Mouse (Mus musculus) layer of hippocampus, postnatal 14 days (tissue): Measurements from ENCODE around the gene Manba. TPM values are rescaled to one million over a fixed set of nuclear protein-coding genes. Genes with fewer than 3 reads are reported as not detected.
A peak's percentile ranks its signal among the peaks of the same experiment; 100 is the strongest.

Source experiments
- DNase-seq, 2 experiments: peaks; one replicate each; pipeline ENCODE4 v3.0.0; 2021 to 2022; ENCODE audit warnings: low spot score in 2 of 2, mixed read lengths in 1 of 2
- total RNA-seq, 2 experiments: library from RNA; stranded (reverse); gene quantifications; 2 replicates each; pipeline ENCODE4 v1.2.3; 2021

Manba gene
- total RNA-seq, 2 experiments from 2014 or later: 6.4 to 11.1 TPM

DNA sequence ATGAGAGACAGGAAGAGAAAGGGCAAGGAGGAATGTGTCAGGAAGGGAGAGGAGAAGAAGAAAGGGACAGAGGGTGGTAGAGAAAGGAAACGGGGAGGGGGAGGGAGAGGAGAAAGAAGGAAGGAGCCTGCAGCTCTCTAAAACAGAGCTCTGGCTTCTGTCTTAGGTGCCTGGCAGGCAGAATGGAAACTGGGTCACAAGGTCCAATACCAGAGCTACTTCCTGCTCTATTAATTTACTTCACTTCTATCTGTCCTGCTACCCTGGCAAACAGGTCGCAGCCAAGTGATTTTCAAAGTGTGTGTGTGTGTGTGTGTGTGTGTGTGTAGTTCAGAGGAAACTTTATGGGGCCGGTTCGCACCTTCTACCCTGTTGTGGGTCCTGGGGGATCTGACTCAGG, 93.8 kb downstream of the Manba start:
- no peak for DNase-seq

DNA sequence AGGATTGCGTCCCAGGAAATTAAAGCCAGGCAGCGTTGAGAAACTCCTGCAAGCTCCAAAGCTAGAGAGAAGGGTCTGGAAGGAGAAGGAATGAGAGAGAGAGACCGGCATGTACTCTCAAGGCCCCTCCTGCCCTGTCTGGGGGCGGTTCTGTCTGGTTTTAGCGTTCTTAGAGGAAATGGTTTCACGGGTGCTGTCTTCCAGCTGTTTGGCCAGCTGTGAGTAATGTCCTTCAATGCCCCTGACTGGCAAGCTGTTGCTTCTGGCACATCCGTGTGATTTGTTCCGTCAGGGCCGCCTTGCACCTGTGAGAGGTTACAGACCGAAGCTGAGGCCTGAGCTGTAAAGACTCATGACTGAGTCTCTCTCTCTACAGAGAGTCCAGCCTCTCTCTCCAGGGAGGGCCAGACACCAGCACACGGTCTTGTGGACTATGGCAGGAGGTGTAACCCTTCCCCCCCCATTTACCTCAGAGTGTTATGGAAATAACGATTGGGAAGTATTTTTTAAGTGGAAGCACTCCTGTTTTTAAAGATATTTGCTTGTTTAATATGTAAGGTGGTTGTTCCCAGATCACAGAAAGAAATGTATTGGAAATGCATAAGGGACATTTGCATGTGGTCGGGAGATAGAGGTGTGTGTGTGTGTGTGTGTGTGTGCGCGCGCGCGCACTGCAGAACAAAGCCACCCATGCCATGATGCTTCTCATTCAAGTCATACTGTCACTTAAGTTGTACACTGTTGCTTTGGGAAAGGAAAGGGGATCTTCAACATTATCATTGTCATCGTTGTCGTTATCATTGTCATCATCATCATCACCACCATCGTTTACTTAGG, 95.2 kb downstream of the Manba start:
- DNase-seq: no peak

DNA sequence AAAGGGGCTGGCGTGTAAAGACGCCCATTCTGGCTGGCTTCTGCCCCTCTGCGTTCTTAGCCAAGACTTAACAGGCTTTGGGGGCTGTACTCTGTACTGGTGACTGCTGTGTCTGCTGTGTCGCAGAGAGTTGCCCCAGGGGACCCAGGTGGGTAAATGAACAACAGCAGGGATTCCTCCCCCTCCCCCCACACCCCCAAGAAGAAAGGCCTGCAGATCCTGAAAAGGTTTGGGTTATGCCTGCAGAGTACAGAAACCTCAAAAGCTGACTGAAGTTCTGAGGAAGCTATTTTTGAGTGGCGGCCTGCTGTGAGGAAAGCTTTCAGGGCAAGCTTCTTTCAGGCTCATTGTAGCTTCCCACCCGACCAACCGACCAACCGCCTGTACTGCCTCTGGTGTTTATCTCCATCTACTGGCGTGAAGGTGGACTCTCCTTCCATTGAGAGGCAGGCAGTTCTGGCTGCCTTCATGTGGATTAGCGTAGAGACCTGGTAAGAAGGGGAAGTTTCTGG, 96.3 kb downstream of the Manba start:
- DNase-seq: peak in 1 of 2 experiments; percentile 52

DNA sequence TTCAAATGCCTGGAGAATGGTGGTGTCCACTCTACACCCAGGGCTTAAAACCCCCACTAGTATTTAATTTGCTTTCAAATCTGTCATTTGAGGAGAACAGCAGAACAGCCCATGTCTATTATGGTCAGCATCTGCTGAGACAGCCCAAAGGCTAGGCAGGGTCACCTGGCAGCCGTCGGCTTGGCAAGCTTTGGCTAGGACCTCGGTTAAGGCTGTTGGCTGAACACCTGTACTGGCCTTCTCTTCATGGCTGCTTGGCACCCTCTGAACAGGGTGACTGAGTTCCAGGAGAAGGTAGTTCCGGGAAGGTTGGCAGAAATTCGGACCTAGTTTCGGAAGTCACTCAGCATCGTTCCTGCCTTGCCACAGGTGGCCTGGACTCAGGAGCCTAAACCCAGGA, 96.8 kb downstream of the Manba start:
- DNase-seq: no peak

DNA sequence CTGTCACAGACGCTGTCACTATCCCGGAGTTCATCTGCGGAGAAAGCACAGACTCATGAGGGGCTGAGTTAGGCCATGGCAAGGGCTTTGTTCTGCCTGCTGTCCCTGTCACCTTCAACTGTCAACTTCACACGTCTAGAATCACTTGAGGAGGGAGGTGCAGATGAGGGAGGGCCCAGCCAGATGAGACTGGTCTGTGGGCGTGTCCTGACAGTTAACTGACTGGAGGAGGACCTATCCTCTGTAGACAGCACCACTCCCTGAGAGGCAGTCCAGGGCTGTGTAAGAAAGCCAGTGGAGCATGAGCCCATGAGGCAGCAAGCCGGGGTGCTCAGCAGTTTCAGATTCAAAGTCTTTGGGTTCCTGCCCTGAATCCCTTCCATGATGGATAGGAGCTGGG, 100.1 kb downstream of the Manba start:
- DNase-seq: no peak

DNA sequence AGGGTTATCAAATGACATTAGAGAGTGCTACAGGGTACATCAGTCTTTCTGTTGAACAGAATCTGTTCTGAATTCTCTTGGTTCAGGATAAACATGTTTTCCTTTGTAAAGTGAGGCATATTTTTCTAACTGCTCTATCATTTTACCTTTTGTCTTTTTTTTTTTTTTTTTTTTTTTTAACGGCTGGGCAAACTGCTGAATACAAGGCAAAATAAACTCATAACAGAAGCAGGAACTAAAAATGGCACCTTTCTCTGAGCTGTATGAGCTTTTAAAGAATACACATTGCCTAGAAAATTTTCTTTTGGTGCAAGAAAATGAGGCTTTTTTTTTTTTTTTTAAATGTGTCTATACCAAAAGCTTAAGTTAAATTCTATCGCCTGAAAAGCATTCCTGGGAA, 100.6 kb downstream of the Manba start:
- no peak for DNase-seq

DNA sequence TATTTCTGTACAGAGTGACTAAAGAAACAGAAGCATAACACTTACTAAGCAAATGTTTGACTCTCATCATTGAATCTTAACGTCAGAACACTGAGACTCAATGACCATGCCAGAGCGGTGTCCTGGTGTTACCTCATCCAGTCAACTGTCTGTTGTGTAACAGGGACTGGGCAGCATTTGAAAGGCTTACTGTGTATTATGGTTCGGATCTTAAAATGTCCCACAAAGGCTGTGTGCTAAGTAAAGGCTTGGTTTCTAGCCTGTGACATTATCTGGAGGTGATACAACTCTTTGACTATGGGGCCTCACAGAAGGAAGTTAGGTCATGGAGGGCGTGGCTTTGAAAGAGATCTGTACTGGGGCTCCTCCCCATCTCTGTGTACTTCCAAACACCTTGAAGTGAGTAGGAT, 101.1 kb downstream of the Manba start:
- DNase-seq: no peak

DNA sequence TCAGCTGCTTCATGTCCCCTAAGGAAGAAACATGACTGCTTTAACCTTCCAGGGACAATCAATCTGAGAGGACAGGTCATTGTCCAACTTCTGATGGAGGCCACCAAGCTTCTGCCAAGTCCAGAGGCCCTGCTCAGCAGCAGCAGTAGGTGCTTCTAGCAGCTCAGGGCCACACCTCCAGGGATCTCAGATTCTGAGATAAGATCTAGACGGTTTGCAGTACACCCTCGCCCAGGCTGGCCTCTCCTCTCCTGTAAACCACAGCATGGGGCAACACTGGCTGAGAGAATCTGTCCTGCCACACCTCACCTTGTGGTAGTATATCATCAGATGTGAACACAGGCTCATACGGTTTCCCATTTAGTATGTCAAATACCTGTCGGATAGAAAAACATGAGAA, 105.1 kb downstream of the Manba start:
- DNase-seq: no peak

DNA sequence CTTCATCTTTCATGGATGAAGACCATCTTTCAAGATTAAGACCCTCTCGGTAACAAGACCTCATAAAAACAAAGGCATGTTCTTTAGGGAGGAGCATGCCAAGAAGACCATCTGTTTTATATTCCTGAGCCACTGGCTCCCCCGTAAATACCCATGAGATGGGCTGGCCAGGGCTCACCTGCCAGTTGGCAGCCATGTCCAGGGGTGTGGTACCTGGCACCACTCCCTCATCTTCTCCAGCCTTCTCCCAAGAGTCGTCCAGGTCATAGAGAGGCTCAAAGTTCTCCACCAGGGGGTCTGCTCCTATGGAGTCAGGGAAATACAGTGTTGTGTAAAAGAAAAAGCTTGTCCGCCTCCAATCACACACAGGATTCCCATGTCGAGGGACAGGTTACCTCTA, 106.0 kb downstream of the Manba start:
- DNase-seq: no peak

DNA sequence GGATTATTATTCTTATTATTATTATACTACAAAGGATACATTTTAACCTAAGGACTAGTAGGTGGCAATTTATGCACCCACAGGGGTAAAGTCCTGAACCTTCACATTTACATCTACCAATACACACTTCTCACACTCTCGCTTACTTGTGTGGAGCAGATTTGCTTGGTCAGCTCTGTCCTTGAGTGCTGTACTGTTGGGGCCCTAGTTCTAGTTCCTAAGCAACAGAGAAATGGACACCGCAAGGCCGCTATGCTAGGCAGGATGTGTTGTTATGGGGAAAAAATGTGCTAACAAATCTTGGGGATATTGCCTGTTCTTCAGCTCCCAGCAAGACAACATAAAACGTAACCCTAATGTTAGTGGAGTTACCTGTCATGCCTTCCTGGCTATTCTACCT, 106.6 kb downstream of the Manba start:
- DNase-seq: no peak

DNA sequence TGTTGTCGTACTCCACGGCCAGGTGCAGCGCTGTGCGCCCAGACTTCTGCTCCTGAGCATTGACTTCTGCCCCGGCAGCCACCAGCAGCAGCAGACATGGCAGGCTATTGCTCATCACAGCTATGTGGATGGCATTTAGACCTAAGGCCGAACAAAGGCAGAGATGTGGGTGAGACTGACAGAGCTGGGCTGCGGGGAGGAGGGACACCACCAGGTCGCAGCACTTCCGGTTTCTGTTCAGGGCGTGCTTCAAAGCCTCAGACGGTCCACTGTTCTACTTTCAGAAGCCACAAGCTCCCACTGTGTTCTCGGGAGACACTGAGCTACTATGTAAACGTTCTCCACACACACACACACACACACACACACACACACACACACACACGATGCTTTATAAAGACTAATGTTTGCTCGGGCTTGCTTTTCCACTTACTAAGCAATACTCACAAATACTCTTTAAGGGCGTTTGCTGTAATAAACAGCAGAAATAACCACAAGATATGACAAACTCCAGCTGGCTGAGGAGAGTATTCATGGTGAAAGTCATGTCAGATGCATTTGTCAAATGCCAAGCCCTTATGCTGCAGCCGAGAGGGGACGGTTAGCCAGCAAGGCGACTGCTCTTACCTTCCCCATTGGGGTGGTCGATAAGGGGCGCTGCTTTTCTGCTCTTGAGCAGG, 109.0 kb downstream of the Manba start:
- DNase-seq: no peak

DNA sequence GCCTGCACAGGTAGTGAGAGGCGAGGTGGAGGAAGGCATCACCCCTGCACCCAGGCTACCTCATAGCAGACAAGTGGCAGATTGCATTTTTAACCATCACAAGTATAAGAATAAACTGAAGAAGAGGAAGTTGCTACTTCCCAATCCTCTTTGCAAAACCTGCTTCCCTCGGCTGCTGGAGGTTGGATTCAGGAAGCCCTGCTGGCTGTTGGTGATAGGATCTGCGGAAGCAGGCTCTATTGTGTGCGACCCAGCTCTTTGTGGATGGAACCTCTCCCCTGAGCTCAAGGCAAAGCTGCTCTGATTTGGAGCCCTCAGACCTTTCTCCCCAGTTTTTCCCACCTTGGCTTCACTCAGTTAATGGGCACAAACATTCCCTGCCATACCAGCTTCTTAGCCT, 111.6 kb downstream of the Manba start:
- no peak for DNase-seq

DNA sequence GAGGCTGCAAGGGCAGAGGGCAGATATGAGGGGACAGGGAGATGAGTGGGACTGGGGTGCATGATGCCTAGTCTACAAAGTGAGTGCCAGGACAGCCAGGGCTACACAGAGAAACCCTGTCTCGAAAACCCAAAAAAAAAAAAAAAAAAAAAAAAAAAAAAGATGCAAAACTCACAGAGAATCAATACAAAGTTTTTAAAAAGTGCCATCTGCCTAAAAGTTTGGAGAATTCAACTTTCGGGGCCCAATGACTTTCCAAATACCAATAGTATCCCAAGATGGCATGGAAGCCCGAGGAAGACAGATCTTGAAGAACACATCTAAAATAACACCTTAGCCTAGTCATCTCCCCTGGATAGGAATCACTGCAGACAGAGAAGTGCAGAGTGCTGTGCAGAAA, 112.9 kb downstream of the Manba start:
- DNase-seq: no peak

DNA sequence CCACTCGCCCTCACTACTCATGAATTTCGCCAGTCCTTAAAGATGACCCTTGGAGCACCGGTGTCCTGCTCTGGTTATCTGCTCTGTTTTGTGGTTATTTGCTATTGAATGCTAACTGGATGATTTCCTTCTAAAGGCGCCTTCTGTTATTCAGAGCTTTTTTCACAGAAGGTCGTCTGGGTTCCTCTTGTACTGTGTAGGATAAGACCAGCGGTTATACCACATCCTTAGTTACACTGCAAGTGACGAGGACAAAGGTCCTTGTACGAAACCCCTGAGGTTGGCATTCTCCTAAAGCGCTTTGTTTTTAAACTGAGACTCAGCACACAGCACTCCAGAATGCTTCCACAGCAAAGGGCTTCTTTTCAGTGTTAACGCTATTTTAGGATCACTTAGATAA, 117.3 kb downstream of the Manba start:
- DNase-seq: no peak

DNA sequence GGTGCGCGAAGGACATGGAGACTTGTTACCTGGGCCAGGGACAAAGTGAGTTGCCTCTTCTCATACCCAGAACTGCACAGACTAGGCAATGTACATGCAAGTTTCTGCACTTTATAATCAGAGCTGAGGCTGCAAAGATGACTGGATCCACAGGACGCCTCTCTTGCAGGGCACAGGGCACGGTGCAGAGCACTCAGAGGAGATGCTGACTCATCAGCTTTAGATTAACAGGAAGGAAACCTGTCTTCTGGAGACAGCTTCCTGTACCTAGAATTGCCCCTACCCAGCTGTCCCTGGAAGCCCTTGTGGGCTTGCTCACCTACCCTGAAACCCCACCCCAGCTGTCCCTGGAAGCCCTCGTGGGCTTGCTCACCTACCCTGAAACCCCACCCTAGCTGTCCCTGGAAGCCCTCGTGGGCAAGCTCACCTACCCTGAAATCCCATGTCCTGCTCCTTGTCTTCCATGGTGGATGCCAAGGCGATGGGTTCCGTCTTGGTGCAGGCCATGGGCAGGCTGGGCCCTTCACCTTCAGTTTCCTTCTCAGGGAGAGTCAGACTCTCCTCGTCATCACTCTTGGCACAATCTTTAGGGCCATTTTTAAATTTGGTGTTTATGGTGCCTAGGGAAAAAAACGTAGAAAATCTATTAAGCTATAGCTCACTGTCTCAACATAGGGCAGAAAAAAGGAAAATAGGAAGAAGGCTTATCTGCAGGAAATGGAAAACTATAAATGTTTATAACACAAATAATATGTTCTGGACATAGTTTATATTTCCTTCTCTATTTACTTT, 119.4 kb downstream of the Manba start:
- no peak for DNase-seq

DNA sequence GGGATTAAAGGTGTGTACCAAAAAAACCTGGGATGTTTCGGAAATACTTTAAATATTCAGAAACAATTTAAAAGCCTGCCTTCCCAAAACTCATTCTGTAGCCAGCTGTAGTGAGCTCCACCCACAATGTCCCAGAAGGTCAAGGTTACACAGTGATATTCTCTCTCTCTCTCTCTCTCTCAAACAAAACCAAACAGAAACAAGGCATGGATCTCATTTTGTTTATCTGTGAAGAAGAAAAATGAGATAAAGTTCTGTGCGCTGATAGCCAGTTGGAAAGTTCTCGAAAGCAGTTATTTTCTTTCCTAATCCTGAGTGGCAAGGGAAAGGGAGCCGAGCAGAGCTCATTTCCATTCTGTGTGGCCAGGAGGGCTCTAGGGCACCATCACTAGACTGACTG, 120.1 kb downstream of the Manba start:
- DNase-seq: no peak

DNA sequence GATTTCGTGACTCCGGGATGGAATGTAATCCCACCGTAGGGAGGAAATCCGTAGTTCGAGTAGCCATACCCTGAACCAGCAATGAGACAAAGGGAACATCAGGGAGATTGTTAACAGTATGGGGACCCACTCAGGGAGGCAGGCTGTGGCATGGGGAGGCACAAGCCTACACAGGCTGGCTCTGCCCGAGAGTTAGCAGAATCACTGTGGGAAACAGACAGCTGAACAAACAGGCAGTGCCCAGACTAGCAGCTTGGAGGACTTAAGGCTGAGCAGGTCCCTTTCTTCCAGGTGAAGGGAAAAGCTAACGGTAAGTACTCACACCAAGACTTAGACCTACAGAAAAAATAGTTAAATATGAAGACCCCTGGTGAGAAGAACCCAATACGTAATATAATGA, 121.2 kb downstream of the Manba start:
- no peak for DNase-seq

DNA sequence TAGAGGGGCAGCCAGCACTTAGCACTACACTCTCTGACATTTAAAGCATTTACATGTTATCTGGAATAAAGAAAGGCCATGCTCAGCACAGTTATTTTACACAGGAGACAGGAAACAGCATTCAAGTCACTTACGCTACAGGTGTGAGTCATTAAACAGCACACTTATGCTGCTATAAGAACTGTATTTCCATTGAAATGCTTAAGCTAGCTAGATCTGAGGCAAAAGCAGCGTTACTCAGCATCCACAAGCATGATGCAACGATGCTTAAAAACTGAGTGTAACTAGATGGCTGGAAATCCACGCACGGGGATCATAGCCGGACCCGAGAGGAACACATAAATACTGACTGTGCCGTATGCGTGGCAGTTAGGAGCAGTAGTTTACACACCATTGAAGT, 121.6 kb downstream of the Manba start:
- no peak for DNase-seq

DNA sequence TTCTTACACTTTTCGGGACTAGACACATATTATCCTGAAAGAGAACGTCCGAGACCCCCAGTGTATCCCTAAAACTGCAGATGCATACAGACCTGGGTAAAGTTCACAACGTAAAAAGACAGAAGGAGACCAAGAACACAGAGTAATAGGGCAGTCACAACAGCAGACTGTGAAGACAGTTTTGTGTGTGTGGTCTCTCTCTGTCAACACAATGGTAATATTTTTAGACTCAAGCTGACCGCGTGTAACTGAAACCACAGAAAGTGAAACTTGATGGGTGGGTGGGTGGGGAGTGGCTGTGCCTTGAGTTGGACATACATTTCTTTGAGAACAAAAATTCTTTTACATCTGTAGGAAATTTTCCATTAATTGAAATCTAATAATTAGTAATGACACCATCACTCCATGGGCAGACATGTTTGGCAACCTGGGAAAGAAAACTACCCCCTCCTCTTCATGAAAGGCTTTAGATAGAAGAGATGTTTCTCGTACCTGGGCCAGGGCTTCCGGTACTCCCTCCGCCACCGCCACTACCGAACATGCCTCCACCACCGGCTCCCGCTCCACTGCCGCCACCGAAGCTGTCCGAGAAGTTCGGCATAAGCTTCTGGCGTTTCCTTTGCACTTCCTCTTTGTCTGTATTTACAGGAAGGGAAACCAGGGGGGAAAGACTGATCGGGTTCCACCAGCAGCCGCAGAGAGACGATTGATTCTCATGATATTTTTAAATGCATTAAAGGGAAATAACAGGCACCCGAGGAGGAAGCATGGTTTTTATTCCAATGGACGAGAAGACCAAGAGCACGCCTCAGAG, 122.5 kb downstream of the Manba start:
- no peak for DNase-seq

DNA sequence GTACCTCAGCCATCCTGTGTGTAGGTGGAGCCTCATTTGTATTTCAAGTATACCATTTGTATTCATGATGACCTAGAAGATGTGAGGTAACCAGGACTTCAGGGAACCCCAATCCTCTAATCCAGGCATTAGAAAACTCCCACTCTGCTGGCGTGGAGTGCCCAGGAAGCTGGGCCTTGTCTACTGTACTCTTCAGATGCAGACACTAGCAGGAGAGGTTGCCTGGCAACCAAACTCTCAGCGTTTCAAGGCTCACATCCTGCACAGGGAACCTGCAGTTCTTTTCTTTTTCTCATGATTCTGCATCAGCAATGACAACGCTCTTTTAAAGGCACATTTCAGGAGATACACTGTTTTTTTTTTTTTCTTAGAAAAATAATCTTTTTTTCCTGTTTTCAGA, 124.8 kb downstream of the Manba start:
- DNase-seq: peak in 1 of 2 experiments; percentile 55

DNA sequence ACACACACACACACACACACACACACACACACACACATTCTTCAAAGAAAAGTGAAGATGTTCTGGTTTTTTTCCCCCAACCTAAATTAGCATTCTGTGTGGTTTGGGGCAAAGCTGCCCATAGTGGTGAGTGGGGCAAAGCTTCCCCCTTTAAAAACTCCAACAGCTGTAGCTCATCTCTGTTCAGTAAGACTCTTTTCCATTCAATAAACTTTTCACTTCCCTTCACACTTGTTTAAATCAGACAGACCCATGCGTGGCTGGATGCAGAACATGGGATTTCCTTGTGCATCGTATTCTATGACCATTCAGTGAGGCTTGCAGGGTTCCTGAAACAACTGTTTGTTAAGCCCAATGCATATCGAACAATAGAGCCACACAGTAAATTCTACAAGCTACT, 129.0 kb downstream of the Manba start:
- no peak for DNase-seq
